Mouse (Mus musculus) layer of hippocampus, postnatal 10 days (tissue): ENCODE measurements around the gene Rbm8a. TPM values are rescaled to one million over a fixed set of nuclear protein-coding genes. Genes with fewer than 3 reads are reported as not detected.

Experiments
- DNase-seq, 2 experiments: peaks; one replicate each; pipeline ENCODE4 v3.0.0; 2021; ENCODE audit warnings: low spot score in 2 of 2
- long read RNA-seq: library from polyadenylated mRNA; stranded (forward); transcript quantifications from one replicate; pipeline ENCODE4 v2.0.0, GENCODE M21; 2023
- total RNA-seq, 2 experiments: library from RNA; stranded (reverse); gene quantifications; 2 replicates each; pipeline ENCODE4 v1.2.3; 2021

The Rbm8a gene
- 10 to 100 TPM; 69.9 to 75.6 TPM for total RNA-seq
- long read RNA-seq, transcript Rbm8a-201 (6 exons, 2,608 nt) = major isoform, 34 of 95 reads
- long read RNA-seq, transcript Rbm8a-202 (6 exons, 2,604 nt) = minor isoform, 30 of 95 reads
- long read RNA-seq, partial matches to known transcripts = 14 of 95 reads
- long read RNA-seq, other reads (novel, unspliced or antisense) = 16 of 95 reads

DNA sequence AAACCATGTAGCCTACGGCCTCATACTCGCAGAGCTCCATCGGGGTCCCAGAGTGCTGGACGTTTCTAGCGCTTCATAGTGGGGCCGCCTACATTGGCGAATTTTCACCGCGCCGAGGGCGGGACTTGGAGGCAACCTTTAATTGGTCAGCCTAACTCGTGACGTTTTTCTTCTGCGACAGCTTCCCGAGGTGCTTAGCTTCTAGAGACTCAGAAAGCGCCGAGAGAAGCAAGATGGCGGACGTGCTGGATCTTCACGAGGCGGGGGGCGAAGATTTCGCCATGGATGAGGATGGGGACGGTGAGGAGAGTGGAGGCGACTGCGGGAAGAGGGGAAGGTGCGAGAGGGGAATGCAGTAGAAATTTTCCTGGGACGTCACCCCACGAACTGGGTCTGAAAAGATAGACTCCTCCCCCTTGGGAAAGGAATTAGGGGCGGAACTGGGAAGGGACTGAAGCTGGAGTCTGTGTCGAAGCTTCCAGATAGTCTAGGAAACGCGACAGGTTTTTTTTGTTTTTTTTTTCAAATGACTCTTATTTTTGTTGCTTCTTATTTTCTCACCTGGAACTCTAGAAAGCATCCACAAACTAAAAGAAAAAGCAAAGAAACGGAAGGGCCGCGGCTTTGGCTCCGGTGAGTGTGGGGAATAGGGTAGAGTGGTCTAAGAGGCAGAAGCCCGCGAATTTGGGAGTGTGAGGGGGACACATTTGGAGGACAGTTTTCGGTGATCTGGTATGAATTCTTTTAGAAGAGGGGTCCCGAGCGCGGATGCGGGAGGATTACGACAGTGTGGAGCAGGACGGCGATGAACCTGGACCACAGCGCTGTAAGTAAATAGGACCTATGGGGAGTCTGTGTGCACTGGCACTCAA is at the start of gene Rbm8a:
Rbm8a (plus strand) TSS at position 205 of the 872 bp plus-strand sequence.
- DNase-seq = peak; percentile 96 to 97

DNA sequence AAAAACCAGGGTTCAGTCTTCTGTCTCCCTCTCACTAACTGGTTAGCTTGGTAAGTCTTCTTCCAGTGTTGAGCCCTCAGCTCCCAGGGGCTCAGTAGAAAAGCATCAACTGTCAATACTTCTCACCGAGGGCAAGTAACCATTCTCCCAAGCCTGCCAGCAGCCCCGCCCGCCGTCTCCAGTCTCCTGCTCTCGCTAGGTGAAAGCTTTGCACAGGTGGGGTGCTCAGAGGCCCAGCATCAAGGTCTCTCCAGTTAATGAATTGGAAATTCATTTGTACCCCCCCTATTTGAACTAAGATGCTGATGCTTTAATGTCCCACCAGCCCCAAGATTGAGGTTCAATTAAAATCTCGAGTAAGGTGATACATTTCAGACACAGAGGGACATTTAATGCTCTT is 48.6 kb upstream of the Rbm8a start:
- no peak for DNase-seq

DNA sequence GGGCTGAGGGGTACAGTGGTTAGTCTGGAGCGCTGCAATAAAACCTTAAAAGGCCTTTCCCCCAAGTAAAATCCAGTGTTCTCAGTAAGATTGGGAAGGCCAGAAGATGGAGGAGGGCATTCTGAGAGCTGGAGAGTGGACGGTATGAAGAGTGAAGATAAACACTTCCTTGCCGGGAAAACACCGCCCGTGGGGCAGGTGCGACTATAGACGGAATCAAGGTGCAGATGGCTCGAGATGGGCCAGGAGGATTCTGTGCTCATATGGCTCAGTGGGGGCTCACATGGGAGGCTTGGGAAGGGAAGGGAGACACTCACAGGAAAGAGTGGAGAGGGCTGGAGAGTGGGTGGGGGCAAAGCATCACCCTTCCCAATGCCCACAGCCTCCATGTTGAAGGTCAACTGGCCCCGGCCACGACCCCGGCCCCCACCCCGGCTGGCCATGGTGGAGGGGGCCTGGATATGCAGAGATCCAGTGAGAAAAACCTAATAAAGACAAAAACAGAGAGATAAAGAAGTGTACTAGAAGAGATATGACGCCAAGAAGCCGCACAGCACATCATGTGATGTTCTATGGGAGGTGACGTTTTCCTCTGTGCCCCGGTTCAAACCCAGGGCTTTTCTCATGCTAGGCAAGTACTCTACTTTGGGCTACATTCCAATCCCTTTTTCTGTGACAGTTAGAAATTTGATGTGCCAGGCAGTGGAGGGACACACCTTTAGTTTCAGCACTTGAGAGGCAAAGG is 47.8 kb upstream of the Rbm8a start:
- DNase-seq = no peak

DNA sequence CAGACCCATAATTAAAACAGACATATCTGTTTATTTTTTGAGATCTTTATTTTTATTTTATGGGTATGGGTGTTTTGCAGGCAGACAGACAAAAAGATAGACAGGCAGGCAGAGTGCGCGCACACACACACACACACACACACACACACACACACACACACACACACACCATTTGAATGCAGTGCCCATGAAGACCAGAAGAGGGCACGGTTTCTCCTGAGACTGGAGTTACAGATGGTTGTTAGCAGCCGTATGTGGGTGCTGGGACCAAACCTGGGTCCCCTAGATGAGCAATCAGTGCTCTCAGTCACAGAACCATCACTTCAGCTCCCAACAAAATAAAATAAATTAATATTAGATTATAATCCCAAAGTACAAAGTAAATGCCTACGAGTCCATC is 46.3 kb upstream of the Rbm8a start:
- no peak for DNase-seq

DNA sequence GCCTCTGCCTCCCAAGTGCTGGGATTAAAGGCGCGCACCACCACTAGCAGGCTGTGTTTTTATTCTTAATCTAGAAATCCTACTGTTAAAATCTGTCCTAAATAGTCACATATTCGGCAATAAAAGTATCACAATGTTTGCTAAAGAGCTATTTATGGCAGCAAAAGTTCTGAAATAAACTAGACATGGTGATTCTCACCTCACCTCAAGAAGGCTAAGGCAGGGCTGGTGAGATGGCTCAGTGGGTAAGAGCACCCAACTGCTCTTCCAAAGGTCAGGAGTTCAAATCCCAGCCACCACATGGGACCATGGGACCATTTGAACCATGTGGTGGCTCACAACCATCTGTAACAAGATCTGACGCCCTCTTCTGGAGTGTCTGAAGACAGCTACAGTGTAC is 39.1 kb upstream of the Rbm8a start:
- DNase-seq = no peak

DNA sequence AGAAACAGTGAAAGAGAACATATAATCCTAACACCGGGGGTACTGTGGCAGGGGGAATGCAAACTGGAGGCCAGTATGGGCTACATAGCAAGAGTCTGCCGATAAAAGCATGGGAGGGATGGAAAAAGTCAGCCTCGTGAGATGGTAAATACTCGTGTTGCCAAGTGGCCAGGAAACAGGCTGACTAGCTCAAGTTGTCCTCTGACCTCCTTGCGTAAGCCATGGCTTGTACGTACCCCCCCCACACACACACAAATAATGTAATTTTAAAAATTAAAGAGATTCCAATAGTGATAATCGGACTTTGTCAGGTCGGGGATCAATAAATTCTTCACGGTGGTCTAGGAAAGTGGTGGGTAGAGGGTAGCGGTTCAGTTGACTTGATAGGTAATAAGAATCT is 36.4 kb upstream of the Rbm8a start:
- no peak for DNase-seq

DNA sequence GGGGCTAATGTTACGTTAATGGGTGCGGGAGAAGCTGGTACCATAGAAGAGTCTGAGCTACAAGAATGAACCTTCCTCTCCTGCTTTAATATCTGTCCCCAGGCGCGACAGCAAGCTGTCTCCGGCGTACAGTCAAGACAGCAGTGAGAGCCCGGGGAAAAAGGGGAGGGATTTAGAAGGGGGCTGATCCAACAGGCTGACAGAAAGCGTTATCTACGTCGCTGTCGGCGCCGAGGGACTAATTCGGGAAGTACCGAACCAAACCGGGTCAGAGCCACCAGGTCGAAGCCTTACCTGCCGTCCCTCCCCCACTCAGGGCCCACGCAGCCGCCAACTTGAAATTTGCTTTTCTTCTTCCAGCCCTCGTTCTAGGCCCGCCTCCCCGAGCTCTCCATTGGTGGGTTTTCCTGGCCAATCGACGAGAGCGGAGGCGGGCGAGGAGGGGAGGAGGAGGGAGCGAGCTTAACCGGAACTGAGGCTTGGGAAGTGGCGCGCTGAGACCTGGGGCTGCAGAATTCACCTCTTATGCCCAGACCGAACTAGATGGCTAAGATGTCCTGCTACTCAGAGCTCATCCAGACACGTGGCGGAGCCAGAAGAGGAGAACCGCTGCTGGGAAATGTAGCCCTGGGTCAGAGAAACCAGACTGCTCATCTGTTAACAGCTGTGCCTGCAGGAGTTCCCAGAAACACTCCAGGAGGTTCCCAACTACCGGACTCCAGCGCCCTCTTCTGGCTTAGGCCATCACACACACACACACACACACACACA is 35.8 kb upstream of the Rbm8a start, which contains the start of gene Polr3gl:
Polr3gl (minus strand) TSS at position 392 of the 771 bp plus-strand sequence.
- DNase-seq = peak; percentile 93 to 95

DNA sequence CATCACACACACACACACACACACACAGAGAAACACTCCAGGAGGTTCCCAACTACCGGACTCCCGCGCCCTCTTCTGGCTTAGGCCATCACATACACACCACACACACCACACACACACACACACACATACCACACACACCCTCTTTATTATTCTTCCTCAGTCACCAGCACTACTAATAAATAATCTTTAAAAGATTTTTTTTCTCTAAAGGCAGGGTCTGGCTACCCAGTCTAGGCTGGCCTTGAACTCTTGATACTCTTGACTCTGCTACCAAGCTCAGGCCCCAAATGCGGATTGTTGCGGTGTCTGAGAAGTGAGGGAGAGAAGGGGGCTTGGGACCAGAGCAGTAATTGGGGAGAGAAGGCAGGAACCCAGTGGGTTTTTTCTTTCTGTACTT is 34.9 kb upstream of the Rbm8a start:
- no peak for DNase-seq

DNA sequence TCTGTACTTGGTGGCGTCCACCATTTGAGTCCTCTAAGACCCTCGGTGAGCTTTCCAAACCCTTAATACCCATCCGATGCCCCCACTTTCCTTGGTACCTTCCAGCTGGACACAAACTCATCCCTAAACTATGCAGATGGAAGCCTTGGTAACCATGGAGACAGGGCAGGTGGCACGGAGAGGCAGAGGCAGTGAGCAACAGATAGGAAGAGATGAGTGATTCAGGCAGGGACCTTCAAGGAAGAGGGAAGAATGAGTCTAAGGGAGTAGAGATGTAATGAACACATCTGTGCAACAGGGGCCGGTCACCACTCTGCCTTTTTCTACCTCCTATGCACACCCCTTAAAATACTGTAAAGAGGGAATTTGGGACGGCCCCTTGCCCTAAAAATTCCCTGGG is 34.1 kb upstream of the Rbm8a start:
- DNase-seq = no peak

DNA sequence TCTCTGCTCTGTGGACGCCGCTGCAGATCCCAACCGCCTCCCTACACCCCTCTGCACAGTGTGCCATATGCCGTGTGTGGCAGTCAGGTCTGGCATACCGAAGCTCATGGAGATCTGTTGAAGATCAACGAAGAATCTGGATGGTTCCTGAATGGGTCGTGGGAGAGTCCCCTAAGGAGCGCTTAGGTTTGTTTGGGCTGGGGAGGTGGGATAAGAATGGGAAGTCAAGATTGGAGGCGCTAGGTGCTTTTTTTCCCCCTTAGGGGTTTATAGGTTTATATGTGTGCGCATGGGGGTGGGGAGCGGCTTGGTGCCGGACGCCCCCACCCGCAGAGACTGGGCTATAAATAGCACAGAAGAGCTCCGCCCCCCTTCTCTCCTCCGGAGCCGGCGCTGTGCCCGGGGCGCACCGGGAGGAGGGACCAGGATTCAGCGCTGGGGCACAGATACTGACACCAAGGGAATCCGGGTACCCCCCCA is 33.5 kb upstream of the Rbm8a start, which contains the start of gene Ankrd34a:
Ankrd34a (plus strand) TSS at position 409 of the 480 bp plus-strand sequence.
- DNase-seq = peak; percentile 71 to 79

DNA sequence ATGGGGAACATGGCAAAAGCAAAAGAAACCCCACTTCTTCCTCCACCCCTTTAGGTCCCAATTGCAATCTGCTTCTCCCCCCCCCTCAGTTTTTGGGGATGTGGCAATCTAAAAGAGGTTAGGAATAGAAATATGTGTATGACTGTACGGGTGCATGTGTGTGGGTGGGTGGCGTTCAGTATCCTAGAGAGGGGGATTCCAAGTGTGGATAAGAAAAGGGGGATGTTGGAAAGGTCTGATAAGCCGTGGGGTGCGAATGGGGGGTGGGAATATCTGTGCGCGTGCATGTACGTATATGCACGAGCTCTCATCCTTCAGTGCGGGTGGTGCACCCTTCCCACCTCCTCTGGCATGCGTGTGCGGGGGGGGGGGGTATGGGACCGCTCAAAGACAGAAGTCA is 32.9 kb upstream of the Rbm8a start:
- peak in 1 of 2 experiments; percentile 46 for DNase-seq

DNA sequence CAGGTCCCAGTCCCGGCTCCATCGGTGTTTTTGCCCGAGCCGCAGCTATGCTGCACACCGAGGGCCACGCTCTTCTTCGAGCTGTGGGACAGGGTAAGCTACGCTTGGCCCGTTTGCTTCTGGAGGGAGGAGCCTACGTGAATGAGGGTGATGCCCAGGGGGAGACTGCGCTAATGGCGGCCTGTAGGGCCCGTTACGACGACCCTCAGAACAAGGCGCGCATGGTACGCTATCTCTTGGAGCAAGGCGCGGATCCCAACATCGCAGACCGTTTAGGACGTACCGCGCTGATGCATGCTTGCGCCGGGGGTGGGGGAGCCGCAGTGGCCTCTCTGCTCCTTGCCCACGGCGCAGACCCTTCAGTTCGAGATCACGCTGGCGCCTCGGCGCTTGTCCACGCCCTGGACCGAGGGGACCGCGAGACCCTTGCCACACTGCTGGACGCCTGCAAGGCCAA is 32.3 kb upstream of the Rbm8a start:
- peak; percentile 56 to 57 for DNase-seq

DNA sequence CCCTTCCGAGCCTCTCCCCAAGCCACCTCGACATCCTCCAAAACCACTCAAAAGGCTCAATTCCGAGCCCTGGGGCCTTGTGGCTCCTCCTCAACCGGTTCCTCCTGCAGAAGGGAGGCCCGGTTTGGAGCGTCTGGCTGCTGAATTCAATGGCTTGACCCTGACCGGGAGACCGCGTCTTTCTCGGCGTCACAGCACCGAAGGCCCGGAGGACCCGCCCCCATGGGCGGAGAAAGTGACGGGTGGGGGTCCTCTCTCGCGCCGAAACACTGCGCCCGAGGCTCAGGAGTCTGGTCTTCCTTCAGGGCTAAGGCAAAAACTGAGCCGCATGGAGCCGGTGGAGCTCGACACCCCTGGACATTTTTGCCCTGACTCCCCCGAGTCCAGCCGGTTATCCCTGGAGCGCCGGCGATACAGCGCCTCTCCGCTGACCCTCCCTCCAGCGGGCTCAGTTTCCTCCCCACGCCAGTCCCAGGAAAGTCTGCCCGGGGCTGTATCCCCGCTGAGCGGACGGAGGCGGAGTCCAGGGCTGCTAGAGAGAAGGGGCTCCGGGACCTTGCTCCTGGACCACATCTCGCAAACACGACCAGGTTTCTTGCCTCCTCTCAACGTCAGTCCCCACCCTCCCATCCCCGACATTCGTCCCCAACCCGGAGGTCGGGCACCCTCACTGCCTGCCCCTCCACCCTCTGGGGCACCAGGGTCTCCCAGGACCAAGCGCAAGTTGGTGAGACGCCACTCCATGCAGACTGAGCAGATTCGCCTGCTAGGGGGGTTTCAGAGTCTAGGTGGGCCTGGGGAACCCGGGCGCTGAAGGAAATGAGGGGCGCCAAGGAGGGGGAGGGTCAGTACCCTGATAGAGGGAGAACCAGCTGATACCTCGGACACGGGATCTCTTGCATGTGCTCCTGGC is 31.3 kb upstream of the Rbm8a start:
- DNase-seq = peak; percentile 67 to 73

DNA sequence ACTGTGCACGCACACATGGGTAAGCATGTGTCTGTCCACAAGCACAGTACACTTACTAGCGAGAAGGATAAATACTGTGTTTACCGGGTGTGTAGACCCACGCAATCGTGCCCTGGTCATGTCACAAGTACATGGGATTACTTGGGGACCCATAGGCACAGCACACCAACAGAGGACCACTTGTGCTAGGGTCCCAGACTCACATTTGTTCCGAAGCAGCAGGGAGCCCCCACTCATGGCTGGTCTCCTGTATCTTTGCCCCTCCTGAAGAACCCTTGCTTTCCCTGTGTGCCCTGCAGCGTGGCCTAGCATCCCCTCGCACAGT is 30.7 kb upstream of the Rbm8a start:
- DNase-seq = no peak

DNA sequence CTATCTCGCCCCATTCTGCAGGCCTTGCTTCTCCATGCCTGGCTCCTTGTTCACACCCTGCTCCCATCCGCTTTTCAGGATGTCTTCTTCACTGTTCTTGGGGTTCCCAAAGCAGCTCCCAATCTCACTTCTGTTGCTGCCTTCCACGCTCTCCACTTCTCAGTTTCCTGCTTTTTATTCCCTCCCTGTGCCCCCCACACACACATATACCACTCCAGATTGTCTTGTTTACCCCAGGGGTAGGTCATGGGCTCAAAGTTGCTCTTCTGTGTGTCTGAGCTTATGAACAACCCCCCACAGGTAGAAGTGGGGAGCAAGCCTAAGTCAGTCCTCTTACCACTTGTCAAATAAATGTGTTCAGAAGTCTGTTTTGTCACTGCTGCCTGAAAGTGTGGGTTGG is 30.3 kb upstream of the Rbm8a start:
- no peak for DNase-seq

DNA sequence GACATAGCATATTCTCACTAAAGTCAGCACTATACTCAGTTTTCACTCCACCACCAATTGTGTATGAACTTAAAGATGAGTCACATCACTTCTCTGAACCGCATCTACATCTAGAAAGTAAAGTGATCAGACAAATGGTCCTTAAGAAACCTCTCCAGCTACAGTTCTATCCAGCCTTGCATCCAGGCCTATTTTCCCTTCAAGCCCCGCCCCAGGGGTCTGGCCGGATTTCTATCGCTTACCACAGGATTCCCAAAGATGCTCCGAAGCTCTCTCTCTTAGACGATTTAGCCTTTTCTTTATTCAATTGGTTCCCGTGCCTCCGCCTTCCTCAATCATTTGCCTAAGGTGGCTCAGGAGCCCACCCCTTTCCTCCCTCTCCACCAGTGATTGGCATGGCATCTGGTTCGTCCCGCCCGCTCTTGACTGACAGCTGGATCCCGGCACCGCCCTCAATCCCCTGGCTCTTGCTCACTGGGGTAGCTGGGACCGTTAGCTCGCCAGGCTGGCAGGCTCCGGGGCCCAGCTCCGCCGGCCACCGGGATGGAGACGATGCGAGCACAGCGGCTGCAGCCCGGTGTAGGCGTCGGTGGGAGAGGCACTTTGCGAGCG is 29.0 kb upstream of the Rbm8a start, which contains the start of gene Lix1l:
Lix1l (plus strand) TSS at position 511 of the 612 bp plus-strand sequence.
- DNase-seq = peak; percentile 90 to 92

DNA sequence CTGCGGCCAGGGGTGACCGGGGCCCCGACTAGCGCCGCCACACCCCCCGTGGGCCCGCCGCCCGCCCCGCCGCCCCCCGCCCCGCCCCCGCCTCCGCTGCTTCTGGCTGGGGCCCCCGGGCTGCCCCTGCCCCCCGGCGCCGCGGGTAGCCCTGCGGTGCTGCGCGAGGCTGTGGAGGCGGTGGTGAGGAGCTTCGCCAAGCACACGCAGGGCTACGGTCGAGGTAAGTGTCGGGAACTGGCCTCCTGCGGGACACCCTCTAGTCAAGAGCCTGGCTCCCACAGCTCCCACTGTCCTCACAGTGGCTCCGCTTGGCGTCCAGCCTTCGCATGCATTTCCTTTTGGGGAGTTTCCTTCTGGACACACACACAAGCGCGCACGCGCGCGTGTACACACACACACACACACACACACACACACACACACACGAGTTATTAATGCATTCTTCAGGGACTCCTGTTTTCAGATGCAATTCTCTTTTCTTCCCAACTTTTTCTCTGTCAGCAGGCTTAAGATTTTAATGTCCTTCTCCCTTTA is 28.4 kb upstream of the Rbm8a start:
- DNase-seq = peak; percentile 63 to 74

DNA sequence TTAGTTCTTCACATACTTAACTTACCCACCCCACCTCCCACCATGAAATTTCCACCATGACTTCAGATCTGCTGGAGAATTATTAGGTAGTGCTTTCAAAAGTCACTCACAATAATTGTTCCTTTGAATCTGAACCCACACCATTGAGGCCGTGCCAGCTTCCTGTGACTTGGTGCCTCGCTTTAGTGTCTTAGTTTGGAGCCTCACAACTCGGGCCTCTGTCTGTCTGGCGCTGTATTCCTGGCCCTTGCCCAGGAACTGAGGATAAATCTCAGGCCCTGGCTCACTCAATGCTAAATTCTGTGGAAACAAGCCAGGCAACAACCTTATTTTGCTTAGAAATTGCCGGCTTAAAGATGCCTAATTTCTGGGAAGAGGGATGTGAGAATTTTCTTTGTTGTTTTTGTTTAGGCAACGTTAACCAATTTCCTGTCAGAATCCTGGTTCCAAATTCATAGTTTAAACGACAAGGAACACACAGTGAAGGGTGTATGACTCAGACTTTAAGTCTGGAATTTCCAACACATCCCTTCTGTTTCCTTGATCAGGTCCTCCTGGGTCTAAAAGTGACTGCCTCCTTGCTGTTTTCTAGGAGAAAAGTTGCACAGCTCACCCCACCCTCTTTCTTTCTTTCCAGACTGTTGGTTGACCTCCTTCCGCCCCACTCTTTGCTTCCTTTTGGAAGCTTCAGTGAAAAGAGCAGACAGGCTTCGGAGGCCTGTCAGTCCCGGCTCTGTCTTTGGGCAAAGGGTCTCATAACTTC is 27.6 kb upstream of the Rbm8a start:
- DNase-seq = peak in 1 of 2 experiments; percentile 48
